Mouse (Mus musculus) embryonic facial prominence, embryonic 14.5 days (tissue): ENCODE results near the gene H2-Q10. TPM values are rescaled to one million over a fixed set of nuclear protein-coding genes. Genes with fewer than 3 reads are reported as not detected.
"Not testable (repeated sequence)": the region's sequence is repeated elsewhere in the genome, so short reads cannot be mapped to it uniquely, and the experiment has no call there.

ENCODE experiments used
- ATAC-seq: fragments of 200-750 bp; cut with Nextera tagmentation; 2 replicates; pipeline ENCODE4 v1.8.0; 2017; ENCODE audit warnings: low read depth, moderate number of reproducible peaks, moderate TSS enrichment
- DNase-seq: peaks from one replicate; pipeline ENCODE4 v3.0.0-alpha.2; 2015; ENCODE audit warnings: low spot score
- H3K27ac ChIP-seq: fragments of 300-500 bp; sonication (generic); replicated peaks from 2 replicates; pipeline ENCODE4 v1.5.1; 2014; ENCODE audit warnings: low read depth, mild to moderate bottlenecking, low read length, moderate library complexity
- H3K27me3 ChIP-seq: fragments of 300-500 bp; sonication (generic); replicated peaks from 2 replicates; pipeline ENCODE4 v1.6.1; 2014; ENCODE audit warnings: low read length; ENCODE audit not compliant: control insufficient read depth, insufficient read depth
- H3K36me3 ChIP-seq: fragments of 300-500 bp; sonication (generic); 2 replicates; pipeline ENCODE4 v1.6.1; 2014; ENCODE audit warnings: low read length, mixed read lengths; ENCODE audit not compliant: control insufficient read depth, insufficient read depth
- H3K4me1 ChIP-seq: fragments of 300-500 bp; sonication (generic); 2 replicates; pipeline ENCODE4 v1.6.1; 2014; ENCODE audit warnings: antibody characterized with exemption, low read length; ENCODE audit not compliant: control insufficient read depth, insufficient read depth
- H3K4me2 ChIP-seq: fragments of 300-500 bp; sonication (generic); 2 replicates; pipeline ENCODE4 v1.6.1; 2014; ENCODE audit warnings: low read depth, mild to moderate bottlenecking, low read length, moderate library complexity, mixed read lengths
- H3K4me3 ChIP-seq: fragments of 300-500 bp; sonication (generic); 2 replicates; pipeline ENCODE4 v1.5.1; 2014; ENCODE audit warnings: low read depth, mild to moderate bottlenecking, low read length
- H3K9ac ChIP-seq: fragments of 300-500 bp; sonication (generic); 2 replicates; pipeline ENCODE4 v1.6.1; 2014; ENCODE audit warnings: low read depth, mild to moderate bottlenecking, low read length, moderate library complexity, mixed read lengths
- H3K9me3 ChIP-seq: fragments of 300-500 bp; sonication (generic); 2 replicates; pipeline ENCODE4 v1.6.1; 2016; ENCODE audit warnings: low read length; ENCODE audit not compliant: control insufficient read depth
- WGBS: fragments of 180-500 bp; shearing (Covaris S2); extraction: QIAGEN DNeasy Blood & Tissue Kit; methylation state at CpG from one replicate; pipeline ENCODE4 v1.1.7; 2014; 5-methylcytosine and 5-hydroxymethylcytosine counted together
- polyA plus RNA-seq: library from polyadenylated mRNA; unstranded; fragments of >200 nt; fragmentation: Nextera tagmentation; extraction: Ambion mirVana; gene quantifications from 2 replicates; pipeline ENCODE4 v1.2.1, GENCODE M21; 2014

H2-Q10 gene
- polyA plus RNA-seq, 1 experiment from 2014 or later: 0.35 TPM

- not testable (repeated sequence) for H3K36me3 ChIP-seq
These were observed 41.0 kb upstream of the H2-Q10 start for GRCm38 (mm10) chr17:35428883-35429282.

GRCm38 (mm10) chr17:35430671-35431070 is 39.2 kb upstream of the H2-Q10 start:
- H3K4me1 ChIP-seq, ATAC-seq, H3K36me3 ChIP-seq, H3K9me3 ChIP-seq, DNase-seq, H3K4me3 ChIP-seq, H3K9ac ChIP-seq, H3K4me2 ChIP-seq, H3K27ac ChIP-seq: not testable (repeated sequence)
- WGBS: 86% methylated on average over 6 of the region's 6 CpGs
- H3K27me3 ChIP-seq: peaks cover 11% of the 10 kb centered on the region

More at GRCm38 (mm10) chr17:35428883-35429282, 41.0 kb upstream of the H2-Q10 start:
- H3K27ac ChIP-seq, ATAC-seq, H3K9ac ChIP-seq, DNase-seq, H3K9me3 ChIP-seq, H3K4me3 ChIP-seq, H3K4me1 ChIP-seq, H3K4me2 ChIP-seq: not testable (repeated sequence)
- WGBS: 78% methylated on average over 6 of the region's 6 CpGs
- peaks cover 26% of the 10 kb centered on the region for H3K27me3 ChIP-seq

GRCm38 (mm10) chr17:35432167-35432566 is 37.7 kb upstream of the H2-Q10 start:
- ATAC-seq, H3K4me2 ChIP-seq, H3K9ac ChIP-seq, H3K27ac ChIP-seq, H3K4me3 ChIP-seq, H3K4me1 ChIP-seq, DNase-seq, H3K9me3 ChIP-seq, H3K27me3 ChIP-seq, H3K36me3 ChIP-seq: not testable (repeated sequence)
- 93% methylated on average over 2 of the region's 3 CpGs for WGBS

DNA sequence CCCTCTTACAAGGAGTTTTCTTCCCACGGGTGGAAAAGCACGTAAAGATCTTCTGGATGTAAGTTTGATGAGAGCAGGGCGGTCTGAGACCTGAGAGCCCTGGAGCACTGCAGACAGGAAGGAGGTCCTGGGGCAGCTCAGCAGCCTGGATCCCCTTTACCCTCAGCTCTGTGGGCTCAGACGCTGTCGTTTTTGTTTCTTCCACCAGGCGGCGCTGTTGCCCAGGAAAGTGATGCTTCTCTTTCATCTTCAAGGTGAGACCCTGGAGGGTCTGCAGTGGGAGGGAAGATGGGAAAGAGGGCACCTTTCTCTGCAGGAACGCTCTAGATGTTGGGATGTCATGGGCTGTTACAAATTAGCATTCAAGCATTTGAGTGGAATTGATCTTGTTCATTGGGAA is 35.1 kb upstream of the H2-Q10 start:
- not testable (repeated sequence) for H3K4me2 ChIP-seq, H3K4me1 ChIP-seq, H3K9me3 ChIP-seq, H3K27ac ChIP-seq, H3K27me3 ChIP-seq, ATAC-seq, H3K36me3 ChIP-seq, H3K9ac ChIP-seq, H3K4me3 ChIP-seq, DNase-seq
- 7% methylated on average over 8 of the region's 8 CpGs for WGBS

GRCm38 (mm10) chr17:35435577-35435976 is 34.3 kb upstream of the H2-Q10 start:
- not testable (repeated sequence) for H3K27me3 ChIP-seq, ATAC-seq, H3K27ac ChIP-seq, H3K36me3 ChIP-seq, H3K4me1 ChIP-seq, DNase-seq, H3K4me3 ChIP-seq, H3K9ac ChIP-seq, H3K4me2 ChIP-seq, H3K9me3 ChIP-seq
- WGBS: 77% methylated on average over 3 of the region's 3 CpGs

GRCm38 (mm10) chr17:35437386-35437936 is 32.4 kb upstream of the H2-Q10 start:
- not testable (repeated sequence) for H3K4me2 ChIP-seq, ATAC-seq, H3K27ac ChIP-seq, H3K9me3 ChIP-seq, H3K36me3 ChIP-seq, H3K4me3 ChIP-seq, H3K27me3 ChIP-seq, DNase-seq, H3K9ac ChIP-seq, H3K4me1 ChIP-seq
- 53% methylated on average over 1 of the region's 1 CpGs for WGBS

- not testable (repeated sequence) for H3K4me1 ChIP-seq, ATAC-seq, H3K36me3 ChIP-seq, DNase-seq, H3K4me3 ChIP-seq, H3K4me2 ChIP-seq, H3K27me3 ChIP-seq, H3K9ac ChIP-seq, H3K9me3 ChIP-seq, H3K27ac ChIP-seq
- 85% methylated on average over 2 of the region's 3 CpGs for WGBS
These were observed 31.5 kb upstream of the H2-Q10 start for GRCm38 (mm10) chr17:35438395-35438794.

GRCm38 (mm10) chr17:35438885-35439284 is 31.0 kb upstream of the H2-Q10 start, which contains the start of gene H2-Q7:
H2-Q7 (plus strand) TSS chr17:35439155.
- DNase-seq (peak; percentile 89), ATAC-seq (peak; percentile 94)
- Histone ChIP-seq H3K4me2 (peak within 1 kb of the TSS; percentile 74), H3K9ac (peak within 1 kb of the TSS; percentile 58), H3K4me3 (peak within 1 kb of the TSS; percentile 42)
- WGBS: 4% methylated on average over 15 of the region's 18 CpGs
- not testable (repeated sequence) for H3K9me3 ChIP-seq, H3K36me3 ChIP-seq, H3K27ac ChIP-seq, H3K4me1 ChIP-seq, H3K27me3 ChIP-seq

- not testable (repeated sequence) for H3K36me3 ChIP-seq, H3K27ac ChIP-seq, DNase-seq, H3K4me1 ChIP-seq, H3K27me3 ChIP-seq, H3K9me3 ChIP-seq
- H3K4me2 ChIP-seq: peak overlapping the region; percentile 74
- peak overlapping the region; percentile 42 for H3K4me3 ChIP-seq
- peak; percentile 42 for ATAC-seq
- peak overlapping the region; percentile 58 for H3K9ac ChIP-seq
- WGBS: 0% methylated on average over 35 of the region's 48 CpGs
These were observed 30.6 kb upstream of the H2-Q10 start for GRCm38 (mm10) chr17:35439295-35439747.
